Mouse (Mus musculus) kidney, adult 18-20 months (tissue): ENCODE data around the gene Mdga2.

ENCODE experiments used
- DNase-seq: peaks from one replicate; pipeline ENCODE4 v3.0.0; 2021

The Mdga2 gene

DNA sequence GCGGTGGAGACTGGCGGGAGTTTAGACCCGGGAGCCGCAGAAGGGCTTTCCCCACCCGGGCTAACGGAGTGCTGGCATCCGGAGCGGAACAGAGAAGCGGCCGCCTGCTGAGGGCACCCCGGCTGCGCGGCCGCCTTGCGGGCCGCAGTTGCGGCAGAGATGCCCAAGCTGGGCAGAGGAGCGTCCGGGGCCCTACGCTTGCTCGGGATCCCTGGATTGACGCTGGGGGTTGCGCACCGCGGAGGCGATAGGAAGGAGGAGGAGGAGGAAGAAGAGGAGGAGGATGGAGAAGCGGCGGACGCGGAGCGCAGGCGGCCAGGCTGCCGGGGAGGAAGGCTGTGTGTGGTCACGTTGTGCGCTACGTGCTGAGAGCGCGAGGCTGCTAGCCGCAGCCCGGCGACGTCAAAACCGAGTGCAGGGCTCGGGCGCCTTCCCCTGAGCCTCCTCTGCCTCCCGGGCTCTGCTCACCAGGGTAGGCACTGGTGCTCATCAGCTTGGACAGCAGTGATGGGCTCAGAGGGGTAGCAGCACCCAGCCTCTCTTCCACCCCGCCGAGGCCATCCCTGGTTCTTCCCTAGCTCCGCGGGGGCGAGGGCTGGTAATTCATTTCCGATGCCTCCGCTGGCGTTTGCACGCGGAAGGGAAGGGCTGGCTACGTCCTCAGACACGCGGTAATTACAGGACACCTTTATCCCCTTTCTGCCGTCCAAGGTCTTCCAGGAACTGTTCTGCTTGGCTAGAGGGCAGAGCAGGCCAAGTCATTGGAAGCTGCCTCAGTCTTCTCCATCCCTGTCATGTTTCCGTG lies at the start of gene Mdga2:
TSS of gene Mdga2 (minus strand) at position 329 of the 805 bp plus-strand sequence.
- DNase-seq = no peak

DNA sequence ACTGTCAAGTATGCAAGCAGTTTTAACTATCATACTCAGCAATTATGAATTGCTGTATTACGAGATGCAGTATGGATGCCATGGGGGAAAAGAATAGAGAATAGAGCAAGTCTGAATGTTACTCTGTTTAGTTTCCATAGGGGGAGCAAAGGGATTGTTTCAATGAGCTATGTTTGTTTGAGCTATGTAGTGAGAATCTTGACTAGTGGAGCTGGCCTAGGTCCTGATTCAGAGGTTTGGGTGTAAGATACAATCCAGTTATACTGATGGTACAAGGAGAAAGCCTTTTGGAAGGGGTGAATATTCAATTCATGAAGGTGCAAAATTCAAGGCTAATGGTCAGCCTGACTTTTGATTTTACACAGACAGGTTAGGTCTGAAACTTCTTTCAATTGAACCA lies 45.1 kb upstream of the Mdga2 start:
- no peak for DNase-seq

DNA sequence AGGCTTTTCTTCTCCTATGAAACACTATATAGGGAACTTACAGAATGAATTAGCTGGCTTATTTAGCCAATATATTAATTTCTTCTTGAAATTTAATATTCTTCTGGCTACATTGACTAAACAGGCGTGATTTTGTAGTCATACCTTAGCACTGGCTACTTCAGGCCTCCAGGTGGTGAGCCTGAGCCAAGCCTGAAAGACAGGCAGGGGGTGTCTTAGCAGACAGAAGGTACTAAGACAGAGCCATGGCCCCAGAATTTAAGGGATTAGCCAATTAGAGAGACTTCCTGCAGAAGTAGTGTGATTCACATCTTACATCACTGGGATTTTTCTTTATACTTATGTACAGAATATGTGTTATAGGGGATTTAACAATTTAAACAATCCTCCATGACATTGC lies 1.2 kb upstream of the Mdga2 start:
- DNase-seq = no peak

DNA sequence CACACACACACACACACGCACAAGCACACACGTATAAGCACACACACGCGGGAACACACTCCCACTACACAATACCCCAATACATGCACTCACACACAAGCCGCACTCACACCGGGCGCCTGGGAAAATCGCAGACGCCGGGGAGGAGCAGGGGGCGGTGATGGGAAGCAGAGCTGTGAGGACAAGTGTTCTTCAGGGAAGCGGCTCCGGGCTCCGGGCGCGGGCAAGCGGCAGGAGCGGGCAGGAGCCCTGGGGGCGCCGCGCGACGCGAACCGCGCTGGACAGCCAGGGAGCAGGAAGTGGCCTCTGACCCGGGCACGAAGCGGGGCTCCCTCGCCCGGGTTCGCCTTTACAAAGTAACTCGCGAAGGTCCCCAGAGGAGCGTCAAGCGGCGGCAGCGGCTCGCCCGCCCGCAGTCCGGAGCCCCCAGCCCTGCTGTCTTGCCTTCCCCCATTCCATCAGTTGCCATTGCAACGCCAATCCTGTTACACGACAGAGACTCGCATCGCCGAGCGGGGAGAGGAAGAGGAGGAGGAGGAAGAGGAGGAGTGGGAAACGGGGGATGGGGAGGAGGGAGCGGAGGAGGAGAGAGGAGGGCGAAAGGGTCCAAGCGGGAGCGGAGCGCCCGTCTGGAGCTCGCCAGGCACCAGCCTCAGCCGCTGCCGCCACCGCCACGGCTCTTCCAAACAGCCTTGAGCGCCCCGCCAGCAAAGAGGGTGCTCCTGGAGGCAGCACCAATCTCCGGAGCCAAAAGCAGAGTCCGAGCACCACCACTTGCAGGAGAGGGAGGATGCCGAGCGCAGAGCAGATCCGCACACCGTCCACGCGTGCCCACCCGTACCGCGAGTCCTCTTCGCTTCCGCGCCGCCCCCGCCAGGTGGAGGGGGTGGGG lies 774 bp downstream of the Mdga2 start:
- no peak for DNase-seq

DNA sequence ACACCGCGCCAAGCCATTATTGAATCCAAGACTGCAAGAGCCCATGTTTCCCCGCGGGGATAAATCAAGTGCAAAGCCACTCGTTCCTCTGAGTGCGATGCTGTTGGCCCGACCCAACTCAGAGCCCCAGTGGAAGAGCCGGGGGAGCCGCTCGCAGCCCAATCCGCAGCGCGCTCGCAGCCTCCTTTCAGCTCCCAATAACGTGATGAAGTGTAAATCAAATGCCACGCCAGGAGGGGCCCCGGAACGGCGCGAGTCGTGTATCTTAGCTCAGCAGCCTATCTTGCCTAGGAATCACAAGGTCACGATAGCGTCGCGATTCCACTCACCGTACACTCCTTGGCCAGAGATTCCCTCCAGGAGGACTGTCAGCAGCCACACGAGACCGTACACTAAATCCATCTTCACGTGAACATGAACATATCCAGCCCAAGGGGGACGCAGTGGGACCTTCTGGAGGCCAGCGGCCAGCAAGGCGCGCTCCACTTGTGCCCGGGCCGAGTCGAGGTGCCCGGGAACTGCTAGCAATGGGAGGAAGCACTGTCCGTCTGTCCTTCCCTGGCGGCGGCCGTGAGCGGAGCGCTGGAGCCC lies 1.6 kb downstream of the Mdga2 start:
- DNase-seq = no peak

DNA sequence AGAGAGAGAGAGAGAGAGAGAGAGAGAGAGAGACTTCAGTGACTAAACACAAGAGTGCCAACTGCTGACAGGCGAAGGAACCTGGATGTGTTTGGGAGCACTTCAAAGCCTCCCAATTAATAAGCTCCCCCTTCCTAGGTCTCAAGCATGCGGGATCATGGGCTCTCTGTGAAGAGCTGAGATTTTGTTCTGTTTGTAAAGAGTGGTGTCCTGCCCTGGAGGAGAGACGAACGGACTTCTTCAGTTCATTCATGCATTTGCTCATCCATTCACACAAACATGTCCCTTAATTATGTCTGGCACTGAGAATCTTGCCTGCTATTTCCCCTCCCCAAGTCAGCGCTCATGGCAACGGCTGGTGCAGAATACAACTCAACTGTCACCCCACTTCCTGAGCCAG lies 2.3 kb downstream of the Mdga2 start:
- no peak for DNase-seq

DNA sequence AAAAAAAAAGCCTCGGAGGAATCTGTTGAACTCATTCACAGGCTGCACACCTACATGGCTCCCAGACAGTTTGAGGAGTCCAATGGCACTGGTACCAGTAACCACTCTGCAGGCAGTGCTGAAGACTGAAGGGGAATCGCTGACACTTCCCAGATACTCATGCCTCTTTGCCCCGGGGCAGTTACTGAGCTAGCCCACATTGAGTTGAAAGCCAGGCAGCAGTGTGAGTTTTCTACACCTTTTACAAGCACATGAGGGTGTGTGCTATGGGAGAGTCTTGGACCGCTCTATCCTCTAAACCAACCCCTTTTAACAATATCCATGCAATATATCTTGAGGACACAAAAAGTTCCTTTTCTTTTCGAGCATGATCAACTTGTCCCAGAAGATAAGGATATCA lies 2.8 kb downstream of the Mdga2 start:
- no peak for DNase-seq

DNA sequence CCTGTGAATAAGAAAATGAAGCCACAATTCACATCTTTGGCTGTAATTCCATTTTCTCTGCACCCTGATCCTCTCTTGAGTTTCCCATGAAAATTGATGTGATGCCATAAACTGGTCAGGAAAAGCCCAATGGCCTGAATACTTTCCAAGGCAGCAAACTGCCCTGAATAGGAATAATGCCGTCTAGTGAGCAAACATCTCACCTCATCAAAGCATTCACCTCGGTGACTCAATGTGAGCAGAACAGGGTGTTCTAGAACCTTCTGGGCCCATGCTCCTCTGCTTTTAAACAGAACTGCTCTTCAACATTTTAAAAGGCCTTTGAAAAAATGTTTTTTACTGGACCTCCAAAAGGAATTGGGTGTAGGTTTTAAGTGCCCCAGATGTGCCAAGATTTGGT lies 9.5 kb downstream of the Mdga2 start:
- no peak for DNase-seq

DNA sequence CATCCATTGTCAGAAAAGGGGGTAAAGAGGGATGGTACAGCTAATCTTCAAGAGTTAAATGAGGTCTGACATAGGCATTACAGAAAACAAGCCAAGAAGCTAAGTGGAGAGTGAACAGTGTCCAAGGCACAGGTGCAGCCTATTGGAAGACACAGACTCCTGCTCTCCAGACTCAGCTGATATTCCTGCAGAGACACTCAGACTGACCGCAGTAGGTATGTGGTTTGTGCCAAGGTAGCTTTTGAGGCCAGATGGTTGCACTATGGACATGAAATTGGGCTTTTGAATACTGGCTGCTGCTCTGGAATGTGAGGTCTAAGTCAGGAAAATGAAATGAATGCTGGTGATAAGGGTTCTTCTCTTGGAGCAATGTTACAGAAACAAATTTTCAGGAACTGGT lies 44.2 kb downstream of the Mdga2 start:
- no peak for DNase-seq

DNA sequence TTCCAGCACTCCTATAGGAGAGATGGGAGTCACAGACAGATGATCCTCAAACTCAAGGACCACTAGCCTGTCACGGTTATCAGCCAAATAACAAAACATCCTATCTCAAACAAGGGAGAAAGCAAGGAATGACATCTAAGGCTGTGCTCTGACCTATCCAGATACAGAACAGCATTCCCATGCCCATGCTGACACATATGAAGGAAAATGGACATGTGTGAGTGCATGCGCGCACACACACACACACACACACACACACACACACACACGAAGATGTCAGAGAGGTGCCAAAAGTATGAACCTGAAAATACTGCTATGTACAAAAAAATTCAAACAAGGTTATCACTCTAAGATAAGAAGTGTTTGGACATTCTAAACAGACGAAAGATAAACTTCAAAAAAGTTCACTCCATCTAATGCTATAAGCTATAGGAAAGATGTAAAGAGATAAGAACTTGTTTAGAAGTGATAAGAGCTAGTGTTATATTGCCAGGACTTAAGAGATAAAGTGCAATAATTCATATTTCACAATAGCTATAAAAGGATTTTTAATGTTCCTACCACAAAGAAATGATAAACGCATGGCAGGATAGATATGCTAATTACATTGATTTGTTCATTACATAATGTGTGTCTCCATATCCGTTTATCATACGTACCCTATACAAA lies 65.6 kb downstream of the Mdga2 start:
- DNase-seq = no peak

DNA sequence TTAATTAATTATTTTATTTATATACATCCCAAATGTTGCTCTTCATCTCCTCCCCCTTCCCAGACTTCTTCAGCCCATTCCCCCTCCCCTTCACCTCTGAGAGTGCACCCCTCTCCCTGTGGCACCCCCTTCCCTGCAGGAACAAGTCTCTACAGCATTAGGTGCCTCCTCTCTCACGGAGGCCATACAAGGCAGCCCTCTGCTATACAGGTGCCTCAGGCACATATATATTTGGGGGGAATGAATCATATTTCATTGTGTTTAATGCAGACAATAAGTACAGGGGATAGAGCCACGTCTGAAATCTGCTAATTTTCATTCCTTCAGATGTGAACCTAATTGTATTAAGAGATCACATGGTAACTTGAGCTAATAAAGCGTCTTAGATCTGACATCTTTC lies 69.3 kb downstream of the Mdga2 start:
- DNase-seq = no peak

DNA sequence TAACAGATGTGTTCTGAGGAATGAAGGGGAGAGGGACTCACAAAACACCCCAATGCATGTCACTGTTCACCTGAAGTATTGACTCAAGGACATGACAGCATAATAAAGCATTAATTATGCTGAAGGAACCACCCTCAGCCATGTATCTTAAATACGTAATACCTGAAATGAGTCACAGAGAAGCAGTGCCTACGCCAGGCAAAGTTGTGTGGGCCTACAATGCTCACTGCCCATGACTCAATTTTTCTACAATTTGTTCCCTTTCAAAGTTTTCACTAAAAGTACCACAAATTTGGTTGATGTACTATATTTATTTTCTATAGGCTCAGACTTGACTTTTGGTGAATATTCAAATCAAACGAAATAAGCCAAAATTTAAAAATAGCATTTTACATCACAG lies 80.7 kb downstream of the Mdga2 start:
- DNase-seq = no peak

DNA sequence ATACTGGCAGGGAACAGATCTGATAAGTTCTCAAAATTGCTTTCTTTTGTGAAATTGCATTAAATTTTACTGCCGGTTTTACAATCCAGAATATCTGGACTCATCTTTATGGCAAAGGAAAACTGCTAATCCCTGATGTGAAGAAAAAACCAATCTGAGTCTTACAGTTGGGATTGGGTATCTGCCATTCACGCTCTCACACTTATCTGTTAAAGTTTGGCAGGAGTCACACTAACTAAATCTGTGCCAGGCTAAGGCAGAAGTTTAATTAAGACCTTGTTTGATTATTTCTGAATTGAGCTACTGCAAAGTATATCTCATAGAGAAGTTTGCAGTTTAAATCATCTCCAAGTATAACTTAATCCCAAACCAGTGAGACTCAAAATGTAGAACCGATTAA lies 82.2 kb downstream of the Mdga2 start:
- no peak for DNase-seq

DNA sequence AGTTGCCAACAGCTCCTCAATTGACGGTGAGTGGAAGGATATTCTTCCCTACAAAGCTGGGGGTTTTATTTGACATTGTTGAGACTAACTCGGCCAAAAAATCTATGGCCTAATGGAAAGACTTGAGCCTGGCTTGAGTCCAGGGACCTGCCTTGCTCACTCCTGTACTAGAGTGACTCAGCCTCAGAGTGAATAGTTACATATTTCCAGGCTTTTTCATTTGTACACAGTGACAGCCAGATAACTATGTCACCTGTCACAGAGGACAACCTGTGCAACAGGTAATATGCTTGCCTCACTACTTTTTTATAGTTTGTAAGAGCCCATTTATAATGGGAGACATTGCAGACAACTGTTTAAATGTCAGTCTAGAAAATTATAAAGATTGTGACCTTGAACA lies 94.9 kb downstream of the Mdga2 start:
- no peak for DNase-seq

DNA sequence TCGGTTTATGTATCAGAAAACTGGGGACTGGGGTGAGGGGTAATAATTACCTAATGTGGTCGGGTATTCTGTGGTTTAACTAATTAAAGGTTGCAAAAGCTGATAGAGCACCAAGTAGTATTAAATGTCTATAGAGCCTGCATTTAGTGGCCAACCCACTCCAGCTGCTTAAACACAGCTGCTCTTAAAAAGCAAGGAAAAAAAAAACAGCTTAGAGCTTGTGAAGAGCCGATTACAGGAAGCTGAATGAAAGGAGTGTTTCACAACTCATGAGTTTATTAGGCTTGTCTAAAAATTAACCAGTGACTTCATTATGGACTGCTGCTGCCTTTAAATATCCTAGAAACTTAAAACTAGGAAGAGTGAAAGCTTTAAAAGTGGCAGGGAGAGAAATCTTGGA lies 98.5 kb downstream of the Mdga2 start:
- no peak for DNase-seq

DNA sequence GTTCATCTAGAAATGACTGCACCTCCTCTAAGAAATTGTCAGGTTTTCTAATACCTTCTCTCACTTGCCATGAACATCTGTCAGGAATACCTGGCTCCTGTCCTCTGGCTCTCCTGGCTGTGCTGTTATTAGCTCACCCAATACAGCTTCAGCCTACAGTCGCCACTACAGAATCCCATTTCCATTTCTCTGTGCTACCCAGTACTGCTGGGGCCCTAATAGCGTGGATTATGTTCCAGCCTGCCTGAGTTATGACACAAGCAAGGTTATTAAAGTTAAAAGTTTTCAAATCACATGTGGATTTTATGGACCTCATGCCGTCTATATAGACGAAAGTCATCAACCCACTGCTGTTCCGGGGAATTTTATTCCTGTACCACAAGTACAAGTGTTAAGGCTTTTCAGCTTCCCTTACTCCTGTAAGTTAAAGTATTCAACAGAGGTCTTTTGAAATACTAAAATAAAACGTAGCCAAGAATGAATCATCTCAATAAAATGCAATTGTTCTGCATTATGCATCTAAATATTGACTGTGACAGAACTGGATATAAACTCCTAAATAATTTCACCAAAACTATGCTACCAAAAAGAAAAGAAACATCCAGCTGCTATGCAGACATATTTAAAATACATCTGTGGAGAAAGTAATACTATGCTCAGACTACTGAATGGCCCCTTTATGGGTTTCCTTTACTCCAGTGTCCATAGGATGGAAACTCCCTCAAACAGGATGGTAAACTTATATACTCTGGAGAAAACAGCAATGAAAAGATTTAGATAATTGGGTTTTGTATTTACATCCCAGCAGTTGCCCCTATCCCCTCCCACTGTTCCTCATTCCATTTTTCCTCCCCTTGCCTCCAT lies 103.5 kb downstream of the Mdga2 start:
- no peak for DNase-seq

DNA sequence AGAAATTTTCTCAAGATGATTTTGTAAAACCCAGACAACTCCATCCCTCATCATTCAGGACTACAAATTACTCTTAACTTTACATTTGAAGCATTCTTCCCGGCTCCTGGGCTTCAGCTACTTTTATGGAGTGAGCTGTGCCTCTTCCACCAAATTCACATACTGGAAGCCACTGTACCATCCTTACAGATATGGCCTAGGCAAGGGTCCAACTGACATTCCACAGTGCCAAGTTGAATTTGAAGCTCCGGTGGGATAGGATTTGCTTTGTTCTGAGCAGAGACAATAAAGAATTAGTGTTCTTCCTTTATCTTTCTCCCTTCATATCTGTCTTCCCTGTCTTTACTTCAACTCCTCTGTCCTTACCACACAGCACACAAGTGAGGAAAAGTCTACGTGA lies 118.2 kb downstream of the Mdga2 start:
- no peak for DNase-seq

DNA sequence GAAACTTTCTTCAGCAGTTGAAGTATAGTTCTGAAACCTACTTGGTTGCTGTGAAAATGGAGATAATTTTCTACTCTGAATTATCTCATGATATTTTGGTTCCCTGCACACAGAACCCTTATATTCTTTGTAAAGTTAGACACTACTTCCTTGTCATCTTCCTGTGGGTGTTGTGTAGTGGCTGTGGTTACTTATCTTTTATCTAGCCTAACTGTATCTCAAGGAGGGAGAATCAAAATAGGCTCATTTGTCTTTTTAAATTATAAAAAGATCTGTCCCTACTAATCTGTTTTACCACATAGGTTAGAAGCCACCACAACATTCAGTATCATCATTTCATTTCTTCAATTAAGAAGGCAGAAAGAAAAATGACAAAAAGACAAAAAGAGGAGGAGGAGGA lies 127.9 kb downstream of the Mdga2 start:
- DNase-seq = no peak

DNA sequence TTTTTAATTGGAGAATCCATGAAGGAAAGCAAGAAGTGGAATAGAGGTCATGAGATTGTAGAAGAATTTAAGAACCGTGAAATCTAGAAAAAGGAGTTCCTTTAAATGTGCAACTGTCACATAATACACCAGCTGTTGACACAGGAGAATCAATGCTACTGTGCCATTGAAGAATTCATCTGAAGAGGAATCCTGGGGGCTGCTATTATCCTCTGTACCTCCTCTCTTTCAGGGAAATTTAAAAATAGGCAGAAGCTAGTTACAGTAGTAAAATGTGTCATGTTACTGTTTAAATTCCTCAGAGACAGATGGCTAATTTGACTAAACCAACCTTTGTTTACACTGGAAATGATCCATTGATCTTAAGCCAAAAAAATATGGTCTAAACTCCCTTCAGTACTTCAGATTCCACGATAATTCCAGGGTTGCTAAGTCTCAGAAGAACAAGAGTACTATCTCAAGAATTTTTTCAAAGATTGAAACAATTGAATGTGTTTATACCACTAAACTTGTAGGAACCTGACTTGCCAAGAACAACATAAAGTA lies 131.9 kb downstream of the Mdga2 start:
- no peak for DNase-seq

DNA sequence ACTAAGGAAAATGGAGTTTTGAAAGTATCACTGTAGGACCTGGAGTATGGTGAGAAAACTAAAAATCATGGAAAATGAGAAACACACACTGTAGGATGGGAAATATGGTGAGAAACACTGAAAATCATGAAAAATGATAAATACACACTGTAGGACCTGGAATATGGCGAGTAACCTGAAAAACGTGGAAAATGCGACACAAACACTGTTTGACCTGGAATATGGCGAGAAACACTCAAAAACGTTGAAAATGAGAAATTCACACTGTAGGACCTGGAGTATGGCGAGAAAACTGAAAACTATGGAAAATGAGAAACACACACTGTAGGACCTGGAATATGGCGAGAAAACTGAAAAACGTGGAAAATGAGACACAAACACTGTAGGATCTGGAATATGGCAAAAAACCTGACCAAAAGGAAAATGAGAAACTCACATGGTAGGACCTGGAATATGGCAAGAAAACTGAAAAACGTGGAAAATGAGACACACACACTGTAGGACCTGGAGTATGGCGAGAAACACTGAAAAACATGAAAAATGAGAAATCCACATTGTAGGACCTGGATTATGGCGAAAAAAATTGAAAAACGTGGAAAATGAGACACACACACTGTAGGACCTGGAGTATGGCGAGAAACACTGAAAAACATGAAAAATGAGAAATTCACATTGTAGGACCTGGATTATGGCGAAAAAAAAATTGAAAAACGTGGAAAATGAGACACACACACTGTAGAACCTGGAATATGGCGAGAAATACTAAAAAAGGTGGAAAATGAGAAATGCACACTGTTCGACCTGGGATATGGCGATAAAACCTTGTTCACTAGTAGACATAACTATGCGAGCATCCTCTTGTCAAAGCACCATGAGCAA lies 163.0 kb downstream of the Mdga2 start:
- DNase-seq = no peak

DNA sequence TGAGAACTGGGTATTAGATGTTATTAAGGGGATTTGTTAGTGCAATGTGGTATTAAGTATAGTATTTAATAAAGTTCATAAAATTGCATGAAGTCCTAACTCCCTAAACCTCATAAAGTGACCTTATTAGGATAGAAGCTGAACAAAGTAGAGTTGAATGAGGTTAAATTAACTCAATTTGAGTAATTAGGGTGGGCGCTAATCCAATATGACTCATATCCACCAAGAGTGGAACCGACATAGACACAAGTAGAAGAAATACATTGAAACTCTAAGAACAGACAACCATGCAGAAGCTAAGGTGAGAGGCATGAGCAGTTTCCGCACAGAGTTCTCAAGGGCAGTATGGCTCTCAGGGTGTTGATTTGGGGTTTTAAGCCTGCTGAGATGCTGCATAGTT lies 165.7 kb downstream of the Mdga2 start:
- DNase-seq = no peak
